Comparison of ENCODE assay signal across 13 mouse cellular contexts in genomic region chr14:47000786-47001761, GRCm38 (mm10).
DNase-seq lines count a peak whose midpoint lies in the region; ATAC-seq and TF ChIP-seq lines count a peak whose summit lies in the region.
"Had no signal": no experiment of that assay in that cellular context is flagged by ENCODE, and none has a peak within 500 bp of the region (broad histone marks: within the 10 kb centered on the region; RNA-seq: fewer than 3 reads in every experiment).

No protein-coding gene starts in this region.

- peaks cover 3% of the 10 kb centered on the region; the same call in 1 of the 2 replicates for H3K36me3 ChIP-seq in heart, adult 2 months (ENCODE audit: control insufficient read depth, insufficient read depth, low read length)
- no peaks in the 10 kb centered on the region for H3K36me3 ChIP-seq in midbrain, embryonic 16.5 days (ENCODE audit: control insufficient read depth, insufficient read depth, low read length)
- H3K36me3 ChIP-seq in midbrain, postnatal 0 days (ENCODE audit: insufficient read depth, low read length): no peaks in the 10 kb centered on the region
- no peaks in the 10 kb centered on the region for H3K36me3 ChIP-seq in hindbrain, embryonic 16.5 days (ENCODE audit: control insufficient read depth, insufficient read depth, low read length)
- H3K36me3 ChIP-seq: embryonic facial prominence, embryonic 13.5 days; kidney, embryonic 15.5 days; liver, embryonic 13.5 days; midbrain, embryonic 12.5 days had no signal

- H3K9me3 ChIP-seq in midbrain, embryonic 16.5 days (replicated peaks; ENCODE audit: control insufficient read depth, low read length, poor library complexity, severe bottlenecking): no peaks in the 10 kb centered on the region
- H3K9me3 ChIP-seq in midbrain, postnatal 0 days (ENCODE audit: low read length): no peaks in the 10 kb centered on the region
- no peaks in the 10 kb centered on the region for H3K9me3 ChIP-seq in hindbrain, embryonic 16.5 days (ENCODE audit: control insufficient read depth, low read length)
- H3K9me3 ChIP-seq: embryonic facial prominence, embryonic 13.5 days; kidney, embryonic 15.5 days; liver, embryonic 13.5 days; midbrain, embryonic 12.5 days had no signal

- peak; percentile 20; the same call in 1 of the 2 replicates for ATAC-seq in midbrain, embryonic 16.5 days
- ATAC-seq in midbrain, postnatal 0 days (ENCODE audit: low FRiP score): no peak
- peak; percentile 31; the same call in 1 of the 2 replicates for ATAC-seq in hindbrain, embryonic 16.5 days

- 0 out of 2 replicates have a peak overlapping the region, but pooled peaks have one; percentile 11 for H3K4me3 ChIP-seq in heart, adult 2 months
- H3K4me3 ChIP-seq in midbrain, embryonic 16.5 days (ENCODE audit: low read depth, low read length): no peak overlapping the region
- no peak overlapping the region for H3K4me3 ChIP-seq in midbrain, postnatal 0 days (ENCODE audit: low read depth, low read length)
- no peak overlapping the region for H3K4me3 ChIP-seq in hindbrain, embryonic 16.5 days (ENCODE audit: low read length)
- H3K4me3 ChIP-seq: embryonic facial prominence, embryonic 13.5 days; kidney, embryonic 15.5 days; liver, embryonic 13.5 days; midbrain, embryonic 12.5 days had no signal

- intact Hi-C loops in heart, adult 2 months (cut with DNase I): loop anchor here (1.0 to 2.0 kb wide), 2 partner anchors 86 to 119 kb away; partner anchors contain the start of gene Samd4
- intact Hi-C loops in heart, postnatal 25 days (cut with DNase I): loop anchor here (1.0 to 5.0 kb wide), 4 partner anchors 85 to 186 kb away; partner anchors contain the start of genes Cgrrf1, Gch1 and Samd4

- H3K27ac ChIP-seq in heart, adult 2 months: peak overlapping the region; percentile 86
- no peak overlapping the region for H3K27ac ChIP-seq in midbrain, embryonic 16.5 days (ENCODE audit: low read length)
- no peak overlapping the region for H3K27ac ChIP-seq in midbrain, postnatal 0 days (ENCODE audit: low read depth, low read length)
- H3K27ac ChIP-seq in hindbrain, embryonic 16.5 days (ENCODE audit: low read depth, low read length): no peak overlapping the region
- H3K27ac ChIP-seq: embryonic facial prominence, embryonic 13.5 days; kidney, embryonic 15.5 days; liver, embryonic 13.5 days; midbrain, embryonic 12.5 days had no signal

- H3K27me3 ChIP-seq in heart, adult 2 months (ENCODE audit: control insufficient read depth, insufficient read depth, low read length): no peaks in the 10 kb centered on the region
- H3K27me3 ChIP-seq in midbrain, embryonic 16.5 days (ENCODE audit: control insufficient read depth, insufficient read depth, low read depth, low read length): no peaks in the 10 kb centered on the region
- no peaks in the 10 kb centered on the region for H3K27me3 ChIP-seq in midbrain, postnatal 0 days (ENCODE audit: insufficient read depth, low read length)
- no peaks in the 10 kb centered on the region for H3K27me3 ChIP-seq in hindbrain, embryonic 16.5 days (replicated peaks; ENCODE audit: control insufficient read depth, insufficient read depth, low read length)
- H3K27me3 ChIP-seq: embryonic facial prominence, embryonic 13.5 days; kidney, embryonic 15.5 days; liver, embryonic 13.5 days; midbrain, embryonic 12.5 days had no signal

- H3K4me1 ChIP-seq in heart, adult 2 months (ENCODE audit: control insufficient read depth, insufficient read depth, low read length): peaks cover 15% of the 10 kb centered on the region
- no peaks in the 10 kb centered on the region for H3K4me1 ChIP-seq in midbrain, embryonic 16.5 days (ENCODE audit: control insufficient read depth, insufficient read depth, low read length)
- H3K4me1 ChIP-seq in midbrain, postnatal 0 days (ENCODE audit: insufficient read depth, low read length): 0 out of 2 replicates have a peak, but pooled peaks cover 4% of the 10 kb centered on the region
- peaks cover 3% of the 10 kb centered on the region for H3K4me1 ChIP-seq in hindbrain, embryonic 16.5 days (ENCODE audit: control insufficient read depth, insufficient read depth, low read depth, low read length)
- H3K4me1 ChIP-seq: liver, embryonic 13.5 days had no signal

- H3K9ac ChIP-seq in heart, adult 2 months (ENCODE audit: low read depth, low read length): peak overlapping the region; percentile 32
- H3K9ac ChIP-seq in midbrain, embryonic 16.5 days (ENCODE audit: low read depth, low read length): no peak overlapping the region
- no peak overlapping the region for H3K9ac ChIP-seq in midbrain, postnatal 0 days (replicated peaks; ENCODE audit: low read length, poor library complexity, severe bottlenecking)
- no peak overlapping the region for H3K9ac ChIP-seq in hindbrain, embryonic 16.5 days (ENCODE audit: low read depth, low read length)
- H3K9ac ChIP-seq: embryonic facial prominence, embryonic 13.5 days; kidney, embryonic 15.5 days; liver, embryonic 13.5 days; midbrain, embryonic 12.5 days had no signal

- no peak for TF ChIP-seq CTCF in heart, adult 2 months (IDR thresholded peaks at IDR 0.05)
- no peak for TF ChIP-seq CTCF in midbrain, postnatal 0 days (IDR thresholded peaks at IDR 0.05)

- no peaks in the 10 kb centered on the region for H3K79me2 ChIP-seq in heart, adult 2 months (replicated peaks; ENCODE audit: control insufficient read depth, insufficient read depth, low read length)

- DNase-seq in heart, adult 2 months: no peak
- no peak for DNase-seq in heart, postnatal 25 days (ENCODE audit: low spot score)
- DNase-seq in midbrain, postnatal 0 days (ENCODE audit: low spot score): no peak
- no peak for DNase-seq in urinary bladder, adult 18-20 months (ENCODE audit: low spot score in 2 of 2)
- DNase-seq in layer of hippocampus, postnatal 25 days (ENCODE audit: extremely low spot score in 1 of 2, low spot score in 1 of 2): no peak
- DNase-seq: cerebellum, adult 9-10 months; liver, embryonic 13.5 days; thymus, adult 18-20 months had no signal

- no peak overlapping the region for H3K4me2 ChIP-seq in midbrain, embryonic 16.5 days (ENCODE audit: low read length)
- H3K4me2 ChIP-seq in midbrain, postnatal 0 days (ENCODE audit: low read depth, low read length, poor library complexity, severe bottlenecking): no peak overlapping the region
- 0 out of 2 replicates have a peak overlapping the region, but pooled peaks have one; percentile 20 for H3K4me2 ChIP-seq in hindbrain, embryonic 16.5 days (ENCODE audit: low read length)
- H3K4me2 ChIP-seq: embryonic facial prominence, embryonic 13.5 days; kidney, embryonic 15.5 days; liver, embryonic 13.5 days; midbrain, embryonic 12.5 days had no signal

- no peak for TF ChIP-seq POLR2A in heart, adult 2 months (IDR thresholded peaks at IDR 0.05; ENCODE audit: insufficient read depth, low read depth, low read length)

- 69% methylated on average over 24 of the region's 24 CpGs for WGBS in heart, adult 2 months
- WGBS in midbrain, embryonic 16.5 days: 75% methylated on average over 24 of the region's 24 CpGs
- 77% methylated on average over 24 of the region's 24 CpGs for WGBS in midbrain, postnatal 0 days
- 67% methylated on average over 24 of the region's 24 CpGs for WGBS in hindbrain, embryonic 16.5 days

- no peak for TF ChIP-seq EP300 in heart, adult 2 months (IDR thresholded peaks at IDR 0.05; ENCODE audit: insufficient read depth, low read depth, low read length)
